Mouse (Mus musculus) myocyte (in vitro differentiated cells): Measurements from ENCODE around the gene Kcnq4.

Experiments
- POLR2A ChIP-seq: IDR thresholded peaks from one replicate; pipeline ENCODE4 v1.6.1; 2011; ENCODE audit warnings: low read depth, mild to moderate bottlenecking, control low read depth, moderate library complexity; ENCODE audit not compliant: insufficient read length
- USF1 ChIP-seq: IDR thresholded peaks from one replicate; pipeline ENCODE4 v1.6.1; 2011; ENCODE audit warnings: low read depth, mild to moderate bottlenecking, control low read depth, moderate library complexity

DNA sequence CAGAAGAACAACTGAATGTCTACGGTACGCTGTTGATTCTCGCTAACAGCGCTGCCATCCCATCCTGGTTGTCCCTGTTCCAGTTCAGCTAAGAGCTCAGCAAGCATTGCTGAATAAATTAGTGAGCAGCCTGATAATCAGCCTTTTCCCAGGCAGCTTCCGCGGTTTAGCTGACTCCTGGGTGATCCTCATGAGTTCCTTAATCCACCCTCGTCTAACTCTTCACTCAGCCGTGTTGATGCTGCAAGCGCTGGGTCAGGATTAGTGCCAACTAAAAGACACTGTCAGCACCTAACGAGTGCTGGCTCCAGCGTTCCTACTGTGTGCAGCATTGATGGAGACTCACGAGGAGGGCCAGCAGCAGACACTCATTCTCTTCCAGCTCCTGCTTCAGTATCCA, 77.4 kb downstream of the Kcnq4 start:
- TF ChIP-seq POLR2A, result no peak
- TF ChIP-seq USF1, result no peak
